Mouse (Mus musculus) layer of hippocampus, adult 2 months (tissue): ENCODE results near the gene Eefsec. TPM values are rescaled to one million over a fixed set of nuclear protein-coding genes. Genes with fewer than 3 reads are reported as not detected.

Experiments
- DNase-seq, 2 experiments: peaks; one replicate each; pipeline ENCODE4 v3.0.0; 2022; ENCODE audit warnings: low spot score in 2 of 2
- H3K27ac ChIP-seq: fragments of 200-600 bp; 2 replicates; pipeline ENCODE4 v1.8.1; 2022
- H3K4me3 ChIP-seq: fragments of 200-600 bp; 2 replicates; pipeline ENCODE4 v1.8.1; 2022; ENCODE audit warnings: mild to moderate bottlenecking
- CTCF ChIP-seq: fragments of 200-600 bp; conservative IDR thresholded peaks from 2 replicates; pipeline ENCODE4 v1.8.1; 2022; ENCODE audit warnings: antibody characterized with exemption, mild to moderate bottlenecking, moderate library complexity
- total RNA-seq, 2 experiments: library from RNA; stranded (reverse); gene quantifications; 2 replicates each; pipeline ENCODE4 v1.2.3; 2021

Gene Eefsec
- total RNA-seq, 2 experiments from 2014 or later = 27.5 to 29.4 TPM

- TF ChIP-seq CTCF = no peak
- Histone ChIP-seq H3K4me3 (no peak overlapping the region), H3K27ac (no peak overlapping the region)
- no peak for DNase-seq
Observed at GRCm38 (mm10) chr6:88227537-88227936, 218.8 kb downstream of the Eefsec start.

GRCm38 (mm10) chr6:88226570-88226994 lies 219.8 kb downstream of the Eefsec start:
- no peak for DNase-seq
- Histone ChIP-seq H3K4me3 (no peak overlapping the region), H3K27ac (no peak overlapping the region)
- no peak for TF ChIP-seq CTCF

GRCm38 (mm10) chr6:88221968-88222367 lies 224.4 kb downstream of the Eefsec start, which contains the start of gene Dnajb8:
Gene Dnajb8, plus strand, starts transcription at chr6:88222268.
- no peak within 1 kb of the TSS for H3K4me3 ChIP-seq
- no peak for DNase-seq
- no peak for TF ChIP-seq CTCF
- no peak within 1 kb of the TSS for H3K27ac ChIP-seq

- DNase-seq = no peak
- H3K27ac ChIP-seq = no peak overlapping the region
- no peak for TF ChIP-seq CTCF
- H3K4me3 ChIP-seq = no peak overlapping the region
Observed at GRCm38 (mm10) chr6:88219094-88219493, 227.2 kb downstream of the Eefsec start.

GRCm38 (mm10) chr6:88216199-88216598 lies 230.1 kb downstream of the Eefsec start:
- Histone ChIP-seq H3K4me3 (no peak overlapping the region), H3K27ac (no peak overlapping the region)
- no peak for DNase-seq
- TF ChIP-seq CTCF = no peak

- Histone ChIP-seq H3K4me3 (no peak overlapping the region), H3K27ac (no peak overlapping the region)
- TF ChIP-seq CTCF = no peak
- no peak for DNase-seq
Observed at GRCm38 (mm10) chr6:88215797-88216196, 230.5 kb downstream of the Eefsec start.

GRCm38 (mm10) chr6:88210182-88210581 lies 236.2 kb downstream of the Eefsec start:
- H3K4me3 ChIP-seq = no peak overlapping the region

GRCm38 (mm10) chr6:88209453-88209852 lies 236.9 kb downstream of the Eefsec start:
- no peak overlapping the region for H3K27ac ChIP-seq
- no peak for TF ChIP-seq CTCF
- H3K4me3 ChIP-seq = no peak overlapping the region
- DNase-seq = no peak

More at GRCm38 (mm10) chr6:88210182-88210581, 236.2 kb downstream of the Eefsec start:
- no peak for DNase-seq
- H3K27ac ChIP-seq = no peak overlapping the region
- no peak for TF ChIP-seq CTCF

GRCm38 (mm10) chr6:88208321-88208720 lies 238.0 kb downstream of the Eefsec start:
- TF ChIP-seq CTCF = no peak
- DNase-seq = no peak
- no peak overlapping the region for H3K27ac ChIP-seq

GRCm38 (mm10) chr6:88207403-88208033 lies 238.8 kb downstream of the Eefsec start:
- no peak for TF ChIP-seq CTCF
- DNase-seq = no peak
- no peak overlapping the region for H3K27ac ChIP-seq
- no peak overlapping the region for H3K4me3 ChIP-seq

More at GRCm38 (mm10) chr6:88208321-88208720, 238.0 kb downstream of the Eefsec start:
- no peak overlapping the region for H3K4me3 ChIP-seq

Other genes with a start within 250 kb of the Eefsec start
- not detected for gene Dnajb8, start 224.3 kb downstream of the Eefsec start, total RNA-seq
- 10 to 100 TPM; 40.3 to 41.1 TPM for gene Ruvbl1, start 18.9 kb upstream of the Eefsec start, total RNA-seq
- 10 to 100 TPM; 80.9 to 94.0 TPM for gene Sec61a1, start 72.4 kb upstream of the Eefsec start, total RNA-seq
- 1 to 10 TPM in 1 of 2 experiments, under 1 TPM in 1; 0.97 to 1.1 TPM for gene Kbtbd12, start 191.4 kb upstream of the Eefsec start, total RNA-seq